Mouse (Mus musculus) forebrain, embryonic 11.5 days (tissue): ENCODE data around the gene Tsx. TPM values are rescaled to one million over a fixed set of nuclear protein-coding genes. Genes with fewer than 3 reads are reported as not detected.
A peak's percentile ranks its signal among the peaks of the same experiment; 100 is the strongest.

ENCODE experiments used
- ATAC-seq: fragments of 200-750 bp; cut with Nextera tagmentation; replicated peaks from 2 replicates; pipeline ENCODE4 v1.8.0; 2017; ENCODE audit warnings: moderate TSS enrichment; ENCODE audit not compliant: low FRiP score
- DNase-seq: peaks from one replicate; pipeline ENCODE4 v3.0.0-alpha.2; 2017; ENCODE audit warnings: low spot score
- H3K27ac ChIP-seq: fragments of 300-500 bp; sonication (generic); 2 replicates; pipeline ENCODE4 v1.5.1; 2014; ENCODE audit warnings: low read depth, low read length
- H3K27me3 ChIP-seq: fragments of 300-500 bp; sonication (generic); 2 replicates; pipeline ENCODE4 v1.6.1; 2014; ENCODE audit warnings: mild to moderate bottlenecking, low read length, mixed read lengths; ENCODE audit not compliant: control insufficient read depth, insufficient read depth
- H3K36me3 ChIP-seq: fragments of 300-500 bp; sonication (generic); 2 replicates; pipeline ENCODE4 v1.6.1; 2014; ENCODE audit warnings: mild to moderate bottlenecking, low read length, moderate library complexity, mixed read lengths; ENCODE audit not compliant: control insufficient read depth, insufficient read depth
- H3K4me1 ChIP-seq: fragments of 300-500 bp; sonication (generic); replicated peaks from 2 replicates; pipeline ENCODE4 v1.6.1; 2014; ENCODE audit warnings: low read length, mixed read lengths; ENCODE audit not compliant: control insufficient read depth, insufficient read depth
- H3K4me2 ChIP-seq: fragments of 300-500 bp; sonication (generic); 2 replicates; pipeline ENCODE4 v1.6.1; 2014; ENCODE audit warnings: low read depth, mild to moderate bottlenecking, low read length, moderate library complexity, mixed read lengths; ENCODE audit not compliant: severe bottlenecking
- H3K4me3 ChIP-seq: fragments of 300-500 bp; sonication (generic); 2 replicates; pipeline ENCODE4 v1.5.1; 2014; ENCODE audit warnings: low read depth, low read length
- H3K9ac ChIP-seq: fragments of 300-500 bp; sonication (generic); 2 replicates; pipeline ENCODE4 v1.6.1; 2014; ENCODE audit warnings: low read length
- H3K9me3 ChIP-seq: fragments of 300-500 bp; sonication (generic); 2 replicates; pipeline ENCODE4 v1.6.1; 2016; ENCODE audit warnings: low read length, mixed read lengths; ENCODE audit not compliant: control insufficient read depth
- WGBS: fragments of 180-500 bp; shearing (Covaris S2); extraction: QIAGEN DNeasy Blood & Tissue Kit; methylation state at CpG from one replicate; pipeline ENCODE4 v1.1.7; 2014; 5-methylcytosine and 5-hydroxymethylcytosine counted together
- polyA plus RNA-seq: library from polyadenylated mRNA; unstranded; fragments of >200 nt; fragmentation: Nextera tagmentation; extraction: Ambion mirVana; gene quantifications from 2 replicates; pipeline ENCODE4 v1.2.1, GENCODE M21; 2014

The Tsx gene
- polyA plus RNA-seq: 0.35 and 0.40 TPM in 2 replicates

- no peak within 1 kb of the TSS for H3K4me3 ChIP-seq
- H3K27me3 ChIP-seq: peaks cover 24% of the 10 kb centered on the region
- H3K4me1 ChIP-seq: no peaks in the 10 kb centered on the region
- DNase-seq (no peak), ATAC-seq (no peak)
- no peaks in the 10 kb centered on the region for H3K9me3 ChIP-seq
- H3K9ac ChIP-seq: no peak within 1 kb of the TSS
- H3K4me2 ChIP-seq: no peak within 1 kb of the TSS
- 84% methylated on average over 5 of the region's 5 CpGs for WGBS
- H3K36me3 ChIP-seq: no peaks in the 10 kb centered on the region
- H3K27ac ChIP-seq: no peak within 1 kb of the TSS
Observed at GRCm38 (mm10) chrX:103414167-103414566, at the start of gene Tsx. Gene Tsx (plus strand): TSS chrX:103414467.

- H3K36me3 ChIP-seq: no peaks in the 10 kb centered on the region
- 56% methylated on average over 5 of the region's 5 CpGs for WGBS
- H3K4me1 ChIP-seq: no peaks in the 10 kb centered on the region
- H3K27ac ChIP-seq: no peak overlapping the region
- peaks cover 3% of the 10 kb centered on the region; the same call in 1 of the 2 replicates for H3K27me3 ChIP-seq
- H3K4me3 ChIP-seq: no peak overlapping the region
- DNase-seq: no peak
- no peak overlapping the region for H3K4me2 ChIP-seq
- no peak overlapping the region for H3K9ac ChIP-seq
- no peak for ATAC-seq
- H3K9me3 ChIP-seq: no peaks in the 10 kb centered on the region
Observed at GRCm38 (mm10) chrX:103366201-103366600, 48.1 kb upstream of the Tsx start.

- ATAC-seq (no peak), DNase-seq (no peak)
- Histone ChIP-seq H3K27me3 (no peaks in the 10 kb centered on the region; the same call in 1 of the 2 replicates), H3K4me3 (no peak overlapping the region), H3K9me3 (no peaks in the 10 kb centered on the region), H3K36me3 (no peaks in the 10 kb centered on the region), H3K4me2 (no peak overlapping the region), H3K9ac (no peak overlapping the region), H3K4me1 (no peaks in the 10 kb centered on the region), H3K27ac (no peak overlapping the region)
- 73% methylated on average over 3 of the region's 3 CpGs for WGBS
Observed at GRCm38 (mm10) chrX:103368650-103369049, 45.6 kb upstream of the Tsx start.

- Histone ChIP-seq H3K4me1 (no peaks in the 10 kb centered on the region), H3K9ac (no peak overlapping the region), H3K4me2 (no peak overlapping the region), H3K27me3 (no peaks in the 10 kb centered on the region; the same call in 1 of the 2 replicates), H3K9me3 (no peaks in the 10 kb centered on the region), H3K36me3 (no peaks in the 10 kb centered on the region), H3K4me3 (no peak overlapping the region), H3K27ac (no peak overlapping the region)
- WGBS: 79% methylated on average over 2 of the region's 2 CpGs
- ATAC-seq: no peak
- DNase-seq: no peak
Observed at GRCm38 (mm10) chrX:103371221-103371620, 43.0 kb upstream of the Tsx start.

- H3K4me2 ChIP-seq: no peak overlapping the region
- ATAC-seq: no peak
Observed at GRCm38 (mm10) chrX:103371627-103372026, 42.6 kb upstream of the Tsx start.

GRCm38 (mm10) chrX:103374250-103374649, 40.0 kb upstream of the Tsx start:
- 66% methylated on average over 5 of the region's 5 CpGs for whole genome bisulfite sequencing
- H3K4me1 ChIP-seq: no peaks in the 10 kb centered on the region
- ATAC-seq: no peak
- H3K9me3 ChIP-seq: no peaks in the 10 kb centered on the region
- H3K4me2 ChIP-seq: no peak overlapping the region
- H3K27me3 ChIP-seq: peaks cover 2% of the 10 kb centered on the region; the same call in 1 of the 2 replicates
- H3K4me3 ChIP-seq: no peak overlapping the region
- H3K27ac ChIP-seq: no peak overlapping the region
- H3K9ac ChIP-seq: no peak overlapping the region
- H3K36me3 ChIP-seq: no peaks in the 10 kb centered on the region
- DNase-seq: peak; percentile 46

More at GRCm38 (mm10) chrX:103371627-103372026, 42.6 kb upstream of the Tsx start:
- H3K9me3 ChIP-seq: no peaks in the 10 kb centered on the region
- no peak overlapping the region for H3K4me3 ChIP-seq
- 33% methylated on average over 2 of the region's 2 CpGs for WGBS
- DNase-seq: no peak
- no peaks in the 10 kb centered on the region for H3K4me1 ChIP-seq
- H3K27me3 ChIP-seq: no peaks in the 10 kb centered on the region; the same call in 1 of the 2 replicates
- no peaks in the 10 kb centered on the region for H3K36me3 ChIP-seq
- no peak overlapping the region for H3K9ac ChIP-seq
- no peak overlapping the region for H3K27ac ChIP-seq

- Histone ChIP-seq H3K9ac (no peak overlapping the region), H3K4me1 (no peaks in the 10 kb centered on the region), H3K9me3 (no peaks in the 10 kb centered on the region), H3K27me3 (peaks cover 15% of the 10 kb centered on the region; the same call in 1 of the 2 replicates), H3K36me3 (no peaks in the 10 kb centered on the region), H3K4me3 (no peak overlapping the region), H3K27ac (no peak overlapping the region), H3K4me2 (no peak overlapping the region)
- WGBS: 84% methylated on average over 3 of the region's 3 CpGs
- ATAC-seq: no peak
- no peak for DNase-seq
Observed at GRCm38 (mm10) chrX:103384528-103384927, 29.7 kb upstream of the Tsx start.

GRCm38 (mm10) chrX:103388131-103388530, 26.1 kb upstream of the Tsx start:
- Histone ChIP-seq H3K9me3 (no peaks in the 10 kb centered on the region), H3K27ac (no peak overlapping the region), H3K36me3 (no peaks in the 10 kb centered on the region), H3K9ac (no peak overlapping the region), H3K4me3 (no peak overlapping the region), H3K4me2 (no peak overlapping the region), H3K27me3 (peaks cover 19% of the 10 kb centered on the region; the same call in 1 of the 2 replicates), H3K4me1 (no peaks in the 10 kb centered on the region)
- ATAC-seq (no peak), DNase-seq (no peak)
- 91% methylated on average over 3 of the region's 3 CpGs for WGBS

- 80% methylated on average over 1 of the region's 1 CpGs for WGBS
Observed at GRCm38 (mm10) chrX:103393841-103394240, 20.4 kb upstream of the Tsx start.

More at GRCm38 (mm10) chrX:103393841-103394240, 20.4 kb upstream of the Tsx start:
- peaks cover 23% of the 10 kb centered on the region for H3K27me3 ChIP-seq
- no peak overlapping the region for H3K9ac ChIP-seq
- H3K36me3 ChIP-seq: no peaks in the 10 kb centered on the region
- H3K9me3 ChIP-seq: no peaks in the 10 kb centered on the region
- no peak overlapping the region for H3K4me3 ChIP-seq
- DNase-seq: no peak
- no peak overlapping the region for H3K4me2 ChIP-seq
- H3K27ac ChIP-seq: no peak overlapping the region
- no peaks in the 10 kb centered on the region for H3K4me1 ChIP-seq
- no peak for ATAC-seq
